Mouse (Mus musculus): Measurements from ENCODE around the gene Ap1g2.

The Ap1g2 gene

DNA sequence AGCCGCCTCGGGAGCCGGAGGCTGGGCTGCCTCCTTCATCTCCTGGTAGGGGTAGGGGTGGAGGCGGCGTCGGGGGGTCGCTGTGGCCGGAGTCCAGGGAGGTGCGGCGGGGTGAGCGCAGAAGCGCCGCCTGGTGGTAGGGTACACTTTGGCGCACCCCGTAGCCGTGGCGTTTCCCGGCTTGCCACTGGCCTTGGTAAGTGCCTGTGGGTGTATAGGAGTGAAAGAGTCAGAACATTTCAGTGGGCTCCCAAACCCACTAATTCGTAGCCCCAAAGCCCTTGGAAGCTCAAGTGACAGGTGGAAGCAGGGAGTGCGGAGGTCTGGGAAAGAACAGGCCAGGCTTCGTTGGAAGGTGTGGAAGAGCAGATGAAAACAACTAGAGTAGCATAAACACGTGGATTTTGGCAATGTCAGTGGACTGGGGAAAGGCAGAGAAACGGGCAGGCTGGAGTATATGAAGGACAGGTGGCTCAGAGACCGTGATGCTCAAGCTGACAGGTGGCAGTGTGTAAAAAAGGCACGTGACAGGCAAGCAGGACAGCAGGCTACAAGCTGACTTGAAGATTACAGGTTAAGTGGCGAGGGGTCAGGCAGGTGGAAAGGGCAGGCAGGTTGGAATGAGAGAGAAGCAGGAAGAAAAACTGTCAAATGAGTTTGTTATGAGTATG is 7.7 kb upstream of the Ap1g2 start:
- WGBS = 8% methylated on average over 26 of the region's 26 CpGs

GRCm38 (mm10) chr14:55113351-55113974 is 7.1 kb upstream of the Ap1g2 start:
- WGBS = 62% methylated on average over 51 of the region's 51 CpGs

GRCm38 (mm10) chr14:55111720-55112119 is 5.3 kb upstream of the Ap1g2 start:
- WGBS = 34% methylated on average over 2 of the region's 2 CpGs

- WGBS = 33% methylated on average over 9 of the region's 9 CpGs
Measured at GRCm38 (mm10) chr14:55110076-55110475, 3.7 kb upstream of the Ap1g2 start.

DNA sequence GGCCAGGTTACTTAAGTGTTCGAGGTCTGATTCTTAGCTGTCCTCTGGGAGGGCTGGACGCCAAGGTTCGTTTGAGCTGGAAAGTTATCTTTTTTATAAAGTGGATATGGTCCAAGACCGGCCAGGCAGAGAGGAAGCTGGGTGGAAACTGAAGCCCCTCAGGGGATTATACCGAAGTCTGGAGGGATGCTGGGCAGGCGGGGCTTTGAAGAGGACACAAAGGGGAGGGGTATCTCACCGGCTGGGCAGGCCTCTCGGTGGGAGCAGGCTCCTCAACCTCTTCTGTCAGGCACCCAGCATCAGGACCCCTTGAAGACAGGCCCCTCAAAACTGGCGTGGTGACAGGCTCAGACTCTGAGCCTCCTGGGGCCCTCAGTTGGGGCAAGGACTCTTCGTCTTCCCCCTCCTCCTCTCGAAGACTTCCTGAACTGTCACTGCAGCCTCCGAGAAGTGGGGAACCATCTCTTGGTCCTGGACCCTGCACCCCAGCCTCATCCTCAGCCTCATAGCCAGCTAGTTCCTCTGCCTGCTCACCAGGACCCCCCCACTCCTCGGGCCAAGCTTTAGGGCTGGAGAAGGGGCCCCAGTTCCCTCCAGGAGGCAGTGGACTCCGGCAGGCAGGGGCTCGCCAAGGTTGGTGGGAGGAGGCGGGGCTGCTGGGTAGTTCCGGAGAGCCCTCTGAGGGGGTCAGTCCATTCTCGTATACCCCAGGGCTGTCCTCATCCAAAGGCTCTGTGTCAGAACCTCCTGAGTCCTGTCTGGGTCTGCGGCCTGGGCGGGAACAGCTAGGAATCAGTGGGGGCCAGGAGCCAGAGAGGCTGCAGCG is 2.9 kb upstream of the Ap1g2 start:
- 18% methylated on average over 21 of the region's 21 CpGs for WGBS

GRCm38 (mm10) chr14:55108202-55108870 is 1.9 kb upstream of the Ap1g2 start:
- WGBS = 29% methylated on average over 9 of the region's 9 CpGs

- 64% methylated on average over 8 of the region's 8 CpGs for WGBS
Measured at GRCm38 (mm10) chr14:55106990-55107389, 597 bp upstream of the Ap1g2 start.

- 14% methylated on average over 7 of the region's 7 CpGs for WGBS
Measured at GRCm38 (mm10) chr14:55105386-55105785, 1.0 kb downstream of the Ap1g2 start.

- WGBS = 87% methylated on average over 18 of the region's 18 CpGs
Measured at GRCm38 (mm10) chr14:55104365-55104764, 2.0 kb downstream of the Ap1g2 start.

- WGBS = 82% methylated on average over 15 of the region's 15 CpGs
Measured at GRCm38 (mm10) chr14:55102253-55102785, 4.1 kb downstream of the Ap1g2 start.

DNA sequence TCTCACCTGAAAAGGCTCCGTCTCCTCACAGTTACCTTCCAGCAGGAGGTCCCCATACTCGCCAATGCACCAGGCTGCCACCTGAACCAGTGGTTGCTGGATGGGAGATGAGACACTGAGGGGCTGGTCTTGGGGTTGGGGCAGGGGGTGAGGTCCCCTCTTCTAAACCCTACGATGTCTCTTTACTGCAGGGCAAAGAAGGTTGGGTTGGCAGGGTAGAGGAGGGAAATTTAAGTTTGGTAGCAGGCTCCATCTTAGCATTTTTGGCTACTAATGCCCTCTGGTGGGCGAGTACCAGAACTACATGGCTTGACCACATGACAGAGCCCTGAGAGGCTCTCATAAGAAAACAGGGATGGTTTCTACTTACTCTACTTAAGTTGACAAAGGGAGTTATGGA is 4.8 kb downstream of the Ap1g2 start:
- 47% methylated on average over 4 of the region's 4 CpGs for WGBS

GRCm38 (mm10) chr14:55098067-55098466 is 8.3 kb downstream of the Ap1g2 start:
- whole genome bisulfite sequencing = 55% methylated on average over 4 of the region's 4 CpGs

DNA sequence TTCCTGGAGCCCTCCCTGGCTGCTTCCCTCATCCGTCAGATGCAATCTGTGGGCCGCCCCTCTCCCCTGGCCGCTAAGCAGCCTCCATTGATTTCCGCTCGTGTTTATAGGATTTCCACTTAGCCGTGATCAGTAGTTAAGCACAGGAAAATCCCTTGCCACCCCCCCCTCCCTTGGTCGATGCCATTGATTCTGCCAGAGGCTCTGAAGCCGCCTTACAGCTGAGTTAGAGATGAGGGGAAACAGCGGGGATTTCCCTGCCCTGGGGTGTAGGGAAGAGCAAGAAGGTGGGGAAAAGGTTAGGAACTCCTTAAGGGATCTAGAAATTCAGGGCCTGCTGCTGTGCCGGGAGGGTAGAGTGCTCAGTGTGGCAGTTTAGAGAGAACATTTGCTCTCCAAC is 8.7 kb downstream of the Ap1g2 start:
- WGBS = 68% methylated on average over 10 of the region's 10 CpGs

DNA sequence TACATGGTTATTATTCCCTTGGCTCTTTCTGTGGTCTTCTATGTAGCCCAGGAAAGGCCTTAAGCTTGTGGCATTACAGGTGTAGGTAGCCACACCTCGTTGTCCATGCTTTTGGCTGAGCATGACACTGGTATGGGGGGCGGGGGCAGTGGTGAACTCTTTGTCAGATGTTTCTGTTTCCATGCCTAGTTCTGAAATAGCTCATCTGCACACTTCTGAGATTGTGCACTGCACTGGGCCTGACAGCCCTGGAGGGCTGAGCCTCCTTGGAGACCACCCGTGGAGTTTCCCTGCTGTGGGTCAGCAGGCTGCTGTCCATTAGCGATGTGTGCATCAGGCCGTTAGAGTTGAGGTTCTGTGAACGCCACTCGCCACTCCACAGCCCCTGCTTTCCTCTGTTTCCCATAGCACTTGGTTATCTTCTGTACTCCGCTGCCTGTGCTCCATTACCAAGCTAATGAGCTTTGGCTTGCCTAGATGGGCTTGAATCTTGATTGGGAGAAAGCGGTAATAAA is 9.8 kb downstream of the Ap1g2 start:
- 59% methylated on average over 9 of the region's 9 CpGs for WGBS

- WGBS = 71% methylated on average over 12 of the region's 12 CpGs
Measured at GRCm38 (mm10) chr14:55095671-55096070, 10.7 kb downstream of the Ap1g2 start.

GRCm38 (mm10) chr14:55095263-55095662 is 11.1 kb downstream of the Ap1g2 start:
- WGBS = 61% methylated on average over 9 of the region's 9 CpGs

- WGBS = 1% methylated on average over 30 of the region's 30 CpGs
Measured at GRCm38 (mm10) chr14:55094704-55095231, 11.6 kb downstream of the Ap1g2 start, which contains the start of gene Thtpa. TSS of gene Thtpa (plus strand) at chr14:55094784.

- 42% methylated on average over 6 of the region's 6 CpGs for WGBS
Measured at GRCm38 (mm10) chr14:55093927-55094326, 12.5 kb downstream of the Ap1g2 start.

- under 1% methylated on average over 34 of the region's 34 CpGs for WGBS
Measured at GRCm38 (mm10) chr14:55092011-55092577, 14.3 kb downstream of the Ap1g2 start, which contains the start of gene Zfhx2. TSS of gene Zfhx2 (minus strand) at chr14:55092324.

DNA sequence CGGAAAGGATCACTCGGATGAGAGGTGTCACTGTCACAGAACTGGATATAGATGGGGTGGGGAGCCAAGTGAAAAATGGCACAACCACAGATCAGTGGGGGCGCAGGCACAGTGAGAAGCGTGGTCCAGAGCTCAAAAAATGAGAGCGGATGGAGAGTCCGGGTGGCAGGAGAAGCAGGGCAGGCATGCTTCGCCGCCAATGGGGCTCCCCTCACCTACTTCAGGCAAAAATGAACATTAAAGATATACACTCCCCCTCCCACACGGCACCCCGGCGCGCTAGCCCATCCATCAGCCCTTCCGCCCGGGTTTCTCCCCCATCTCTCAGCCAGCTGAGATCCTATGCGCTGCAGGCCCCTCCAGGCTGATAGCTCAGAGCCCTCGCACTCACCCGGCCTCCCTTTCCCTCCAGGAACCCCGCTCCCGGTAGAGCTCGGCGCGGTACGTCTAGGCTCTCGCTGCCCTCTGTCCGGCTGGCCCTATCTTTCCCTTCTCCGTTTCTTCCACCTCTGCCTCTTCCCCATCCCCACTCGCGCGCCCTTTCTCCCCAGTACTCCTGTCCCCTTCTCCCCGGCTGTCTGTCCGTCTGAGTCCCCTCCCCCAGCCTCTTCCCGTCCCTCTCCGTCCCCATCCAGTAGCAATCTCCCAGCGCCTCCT is 15.1 kb downstream of the Ap1g2 start:
- 5% methylated on average over 34 of the region's 34 CpGs for WGBS
